Mouse (Mus musculus) mouse trophoblast stem cell (cell line): Measurements from ENCODE around the gene Card11.

Experiments used
- in situ Hi-C, 2 experiments: fragments of 300-500 bp; cut with MseI, MboI; formaldehyde crosslinking; loops; 2 replicates in 1 of 2; 3 replicates in 1 of 2; pipeline ENCODE4 v1.15.1; 2025

The Card11 gene

GRCm38 (mm10) chr5:141000349-141000748 is at the start of gene Card11:
Gene Card11 (minus strand): TSS chr5:141000582.
- in situ Hi-C loops, result no loop called here

- in situ Hi-C loops, result no loop called here
These were observed 47.4 kb upstream of the Card11 start for GRCm38 (mm10) chr5:141047651-141048218.

- in situ Hi-C loops, result no loop called here
These were observed 44.6 kb upstream of the Card11 start for GRCm38 (mm10) chr5:141044976-141045375.

GRCm38 (mm10) chr5:141043654-141044447 is 43.5 kb upstream of the Card11 start:
- in situ Hi-C loops, result no loop called here

- in situ Hi-C loops, result no loop called here
These were observed 42.0 kb upstream of the Card11 start for GRCm38 (mm10) chr5:141042406-141042805.

GRCm38 (mm10) chr5:141040846-141041245 is 40.5 kb upstream of the Card11 start:
- in situ Hi-C loops, result no loop called here

- in situ Hi-C loops, result no loop called here
These were observed 38.0 kb upstream of the Card11 start for GRCm38 (mm10) chr5:141038342-141038741.

GRCm38 (mm10) chr5:141035346-141035745 is 35.0 kb upstream of the Card11 start:
- in situ Hi-C loops, result no loop called here

- in situ Hi-C loops, result no loop called here
These were observed 33.9 kb upstream of the Card11 start for GRCm38 (mm10) chr5:141034301-141034700.

GRCm38 (mm10) chr5:141033001-141033400 is 32.6 kb upstream of the Card11 start:
- in situ Hi-C loops, result no loop called here

GRCm38 (mm10) chr5:141029364-141029763 is 29.0 kb upstream of the Card11 start:
- in situ Hi-C loops, result no loop called here

GRCm38 (mm10) chr5:141025635-141026034 is 25.3 kb upstream of the Card11 start:
- in situ Hi-C loops, result no loop called here

- in situ Hi-C loops, result no loop called here
These were observed 24.1 kb upstream of the Card11 start for GRCm38 (mm10) chr5:141024435-141024834.

- in situ Hi-C loops, result no loop called here
These were observed 17.7 kb upstream of the Card11 start for GRCm38 (mm10) chr5:141017927-141018700.

- in situ Hi-C loops, result no loop called here
These were observed 15.7 kb upstream of the Card11 start for GRCm38 (mm10) chr5:141016082-141016481.

- in situ Hi-C loops, result no loop called here
These were observed 13.8 kb upstream of the Card11 start for GRCm38 (mm10) chr5:141014216-141014615.

GRCm38 (mm10) chr5:141013465-141013864 is 13.1 kb upstream of the Card11 start:
- in situ Hi-C loops, result no loop called here

- in situ Hi-C loops, result no loop called here
These were observed 5.1 kb upstream of the Card11 start for GRCm38 (mm10) chr5:141005491-141005890.

GRCm38 (mm10) chr5:141004078-141004763 is 3.8 kb upstream of the Card11 start:
- in situ Hi-C loops, result no loop called here

GRCm38 (mm10) chr5:140999178-140999672 is 1.2 kb downstream of the Card11 start:
- in situ Hi-C loops, result no loop called here

GRCm38 (mm10) chr5:140997767-140998166 is 2.6 kb downstream of the Card11 start:
- in situ Hi-C loops, result no loop called here
